Mouse (Mus musculus) forebrain, embryonic 11.5 days (tissue): ENCODE measurements around the gene Gpr107. TPM values are rescaled to one million over a fixed set of nuclear protein-coding genes. Genes with fewer than 3 reads are reported as not detected.

Source experiments
- ATAC-seq: fragments of 200-750 bp; cut with Nextera tagmentation; replicated peaks from 2 replicates; pipeline ENCODE4 v1.8.0; 2017; ENCODE audit warnings: moderate TSS enrichment; ENCODE audit not compliant: low FRiP score
- DNase-seq: peaks from one replicate; pipeline ENCODE4 v3.0.0-alpha.2; 2017; ENCODE audit warnings: low spot score
- H3K27ac ChIP-seq: fragments of 300-500 bp; sonication (generic); 2 replicates; pipeline ENCODE4 v1.5.1; 2014; ENCODE audit warnings: low read depth, low read length
- H3K27me3 ChIP-seq: fragments of 300-500 bp; sonication (generic); 2 replicates; pipeline ENCODE4 v1.6.1; 2014; ENCODE audit warnings: mild to moderate bottlenecking, low read length, mixed read lengths; ENCODE audit not compliant: control insufficient read depth, insufficient read depth
- H3K36me3 ChIP-seq: fragments of 300-500 bp; sonication (generic); 2 replicates; pipeline ENCODE4 v1.6.1; 2014; ENCODE audit warnings: mild to moderate bottlenecking, low read length, moderate library complexity, mixed read lengths; ENCODE audit not compliant: control insufficient read depth, insufficient read depth
- H3K4me1 ChIP-seq: fragments of 300-500 bp; sonication (generic); replicated peaks from 2 replicates; pipeline ENCODE4 v1.6.1; 2014; ENCODE audit warnings: low read length, mixed read lengths; ENCODE audit not compliant: control insufficient read depth, insufficient read depth
- H3K4me2 ChIP-seq: fragments of 300-500 bp; sonication (generic); 2 replicates; pipeline ENCODE4 v1.6.1; 2014; ENCODE audit warnings: low read depth, mild to moderate bottlenecking, low read length, moderate library complexity, mixed read lengths; ENCODE audit not compliant: severe bottlenecking
- H3K4me3 ChIP-seq: fragments of 300-500 bp; sonication (generic); 2 replicates; pipeline ENCODE4 v1.5.1; 2014; ENCODE audit warnings: low read depth, low read length
- H3K9ac ChIP-seq: fragments of 300-500 bp; sonication (generic); 2 replicates; pipeline ENCODE4 v1.6.1; 2014; ENCODE audit warnings: low read length
- H3K9me3 ChIP-seq: fragments of 300-500 bp; sonication (generic); 2 replicates; pipeline ENCODE4 v1.6.1; 2016; ENCODE audit warnings: low read length, mixed read lengths; ENCODE audit not compliant: control insufficient read depth
- WGBS: fragments of 180-500 bp; shearing (Covaris S2); extraction: QIAGEN DNeasy Blood & Tissue Kit; methylation state at CpG from one replicate; pipeline ENCODE4 v1.1.7; 2014; 5-methylcytosine and 5-hydroxymethylcytosine counted together
- polyA plus RNA-seq: library from polyadenylated mRNA; unstranded; fragments of >200 nt; fragmentation: Nextera tagmentation; extraction: Ambion mirVana; gene quantifications from 2 replicates; pipeline ENCODE4 v1.2.1, GENCODE M21; 2014

Gene Gpr107
- polyA plus RNA-seq, 1 experiment from 2014 or later, result 30.7 TPM

DNA sequence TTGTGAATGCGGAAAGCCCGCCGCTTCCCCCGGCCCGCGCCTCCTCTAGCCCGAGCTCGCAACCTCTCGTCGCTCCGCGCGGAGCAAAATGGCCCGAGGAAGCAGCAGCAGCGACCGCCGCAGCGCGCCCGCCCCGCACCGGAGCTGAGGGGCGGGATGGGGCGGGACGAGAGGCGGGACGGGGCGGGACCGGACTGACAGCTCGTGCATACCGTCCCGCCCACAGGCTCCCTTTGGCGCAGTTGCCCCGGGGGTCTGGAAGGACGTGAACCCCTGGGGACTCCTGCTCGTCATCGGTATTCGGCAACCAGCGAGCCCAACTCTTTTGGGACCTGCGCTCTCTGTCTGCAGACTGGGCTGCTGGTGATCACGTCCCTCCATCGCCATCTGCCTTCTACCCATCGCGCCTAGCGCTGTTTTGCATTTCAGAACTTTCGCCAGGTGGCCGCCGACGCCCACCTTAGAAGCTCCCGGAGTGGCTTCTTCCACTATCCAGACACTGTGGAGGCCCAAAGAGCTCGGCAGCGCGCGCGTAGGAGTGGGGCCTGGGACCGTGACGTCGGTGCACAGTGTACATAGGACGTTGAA is 10.2 kb upstream of the Gpr107 start, which contains the start of gene Fnbp1:
TSS of gene Fnbp1 (minus strand) at position 142 of the 588 bp plus-strand sequence.
- H3K4me3 ChIP-seq, result peak within 1 kb of the TSS; percentile 75
- peak within 1 kb of the TSS; percentile 79 for H3K9ac ChIP-seq
- WGBS, result under 1% methylated on average over 59 of the region's 59 CpGs

DNA sequence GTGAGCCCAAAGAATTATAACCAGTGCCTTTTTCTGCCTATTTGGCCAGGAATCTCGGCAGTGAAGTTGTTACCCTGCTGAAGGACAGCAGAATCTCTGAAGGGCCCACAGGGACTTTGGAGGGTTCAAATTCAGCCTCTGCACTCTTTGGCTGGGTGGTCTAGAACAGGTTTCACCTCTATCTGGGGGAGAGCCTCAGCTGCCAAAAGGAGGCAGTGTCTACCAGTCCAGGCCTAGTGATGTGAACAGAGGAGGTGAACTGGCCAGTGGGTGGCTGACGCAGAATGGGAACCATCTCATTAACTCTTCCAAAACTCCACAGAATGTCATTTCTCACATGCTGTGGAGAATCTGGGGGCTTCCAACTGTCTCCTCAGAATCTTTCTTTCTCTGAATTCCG is 9.6 kb upstream of the Gpr107 start:
- ATAC-seq, result no peak
- Histone ChIP-seq H3K9ac (peak overlapping the region; percentile 79; the same call in 1 of the 2 replicates), H3K27ac (0 out of 2 replicates have a peak overlapping the region, but pooled peaks have one; percentile 12)

More for the DNA sequence above, 10.2 kb upstream of the Gpr107 start, which contains the start of gene Fnbp1:
- DNase-seq (peak; percentile 91), ATAC-seq (peak; percentile 90)
- H3K27me3 ChIP-seq, result peaks cover 2% of the 10 kb centered on the region; the same call in 1 of the 2 replicates
- no peaks in the 10 kb centered on the region for H3K9me3 ChIP-seq
- H3K4me1 ChIP-seq, result peaks cover 5% of the 10 kb centered on the region; the same call in 1 of the 2 replicates
- H3K27ac ChIP-seq, result peak within 1 kb of the TSS; percentile 41; the same call in 1 of the 2 replicates
- H3K36me3 ChIP-seq, result no peaks in the 10 kb centered on the region
- peak within 1 kb of the TSS; percentile 73 for H3K4me2 ChIP-seq

DNA sequence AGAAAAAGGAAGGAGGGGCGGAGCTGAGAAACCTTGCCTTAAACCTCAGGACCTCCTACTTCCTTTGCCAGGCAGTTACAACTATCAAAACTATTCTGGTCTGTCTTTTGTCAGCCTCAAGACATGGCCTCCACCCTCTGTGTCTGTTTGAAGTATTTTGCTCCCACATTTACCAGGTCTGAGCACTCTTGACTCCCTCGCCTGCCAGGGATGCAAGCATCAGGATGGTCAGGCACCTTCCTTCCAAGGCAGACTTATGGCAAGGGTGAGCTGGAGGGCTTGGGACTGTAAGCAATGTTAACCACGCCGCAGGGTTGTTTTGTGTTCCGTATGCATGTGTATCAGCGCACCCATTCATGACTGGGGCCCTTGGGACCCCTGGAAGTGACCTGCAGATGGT is 8.8 kb upstream of the Gpr107 start:
- no peak overlapping the region for H3K9ac ChIP-seq
- no peaks in the 10 kb centered on the region for H3K9me3 ChIP-seq
- H3K4me3 ChIP-seq, result no peak overlapping the region
- ATAC-seq (no peak), DNase-seq (no peak)
- H3K4me1 ChIP-seq, result peaks cover 5% of the 10 kb centered on the region; the same call in 1 of the 2 replicates
- no peak overlapping the region for H3K4me2 ChIP-seq
- H3K27me3 ChIP-seq, result peaks cover 2% of the 10 kb centered on the region; the same call in 1 of the 2 replicates
- H3K36me3 ChIP-seq, result no peaks in the 10 kb centered on the region
- 81% methylated on average over 6 of the region's 6 CpGs for WGBS
- no peak overlapping the region for H3K27ac ChIP-seq

More for the DNA sequence above, 9.6 kb upstream of the Gpr107 start:
- WGBS, result 34% methylated on average over 3 of the region's 3 CpGs
- DNase-seq, result no peak
- Histone ChIP-seq H3K4me2 (peak overlapping the region; percentile 73), H3K9me3 (no peaks in the 10 kb centered on the region), H3K4me1 (peaks cover 5% of the 10 kb centered on the region; the same call in 1 of the 2 replicates), H3K36me3 (no peaks in the 10 kb centered on the region), H3K4me3 (peak overlapping the region; percentile 75), H3K27me3 (peaks cover 2% of the 10 kb centered on the region; the same call in 1 of the 2 replicates)

DNA sequence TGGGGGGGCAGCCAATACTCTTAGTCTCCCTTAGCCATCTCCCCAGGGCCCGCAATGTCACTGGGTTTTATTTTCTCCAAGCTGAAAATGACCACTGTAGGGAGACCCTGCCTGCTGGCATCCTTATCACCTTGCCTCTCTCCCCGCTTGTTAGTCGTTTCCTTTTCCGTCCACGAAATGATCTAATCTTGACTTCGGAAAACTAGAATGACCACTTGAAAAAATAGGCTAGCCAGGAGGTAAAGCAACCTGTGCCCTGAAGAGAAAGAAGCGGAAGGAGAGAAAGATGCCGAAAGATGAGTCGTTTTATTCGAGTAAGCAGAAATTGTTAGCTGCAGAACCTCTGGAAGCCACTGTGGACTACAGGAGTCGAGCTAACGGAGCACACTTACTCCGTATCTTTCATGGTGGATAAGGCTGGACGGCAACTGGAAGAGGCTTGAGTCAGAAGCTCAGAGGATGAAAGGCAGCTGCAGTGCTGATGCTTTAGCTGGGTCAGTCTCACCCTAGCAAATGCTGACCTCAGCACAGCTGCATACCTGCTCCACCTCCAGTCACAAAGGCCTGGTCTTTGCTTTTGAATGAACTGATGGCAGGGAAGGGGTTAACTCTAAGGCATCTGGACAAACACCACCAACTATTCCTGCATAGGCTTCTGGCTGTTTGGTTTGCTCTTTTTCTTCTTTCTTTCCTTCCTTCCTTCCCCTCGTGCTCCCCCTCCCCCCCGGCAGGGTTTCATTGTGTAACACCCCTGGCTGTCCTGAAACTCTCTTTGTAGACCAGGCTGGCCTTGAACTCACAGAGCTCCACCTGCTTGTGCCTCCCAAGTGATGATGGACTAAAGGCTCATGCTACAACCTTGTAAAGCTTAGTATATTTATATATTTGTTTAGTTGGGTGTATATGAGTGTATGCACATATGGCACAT is 8.1 kb upstream of the Gpr107 start:
- no peaks in the 10 kb centered on the region for H3K9me3 ChIP-seq
- no peak overlapping the region for H3K27ac ChIP-seq
- ATAC-seq, result no peak
- no peaks in the 10 kb centered on the region for H3K36me3 ChIP-seq
- no peak overlapping the region for H3K4me2 ChIP-seq
- WGBS, result 83% methylated on average over 16 of the region's 16 CpGs
- no peak overlapping the region for H3K4me3 ChIP-seq
- H3K9ac ChIP-seq, result no peak overlapping the region
- peaks cover 5% of the 10 kb centered on the region; the same call in 1 of the 2 replicates for H3K4me1 ChIP-seq
- no peak for DNase-seq
- H3K27me3 ChIP-seq, result peaks cover 2% of the 10 kb centered on the region; the same call in 1 of the 2 replicates

DNA sequence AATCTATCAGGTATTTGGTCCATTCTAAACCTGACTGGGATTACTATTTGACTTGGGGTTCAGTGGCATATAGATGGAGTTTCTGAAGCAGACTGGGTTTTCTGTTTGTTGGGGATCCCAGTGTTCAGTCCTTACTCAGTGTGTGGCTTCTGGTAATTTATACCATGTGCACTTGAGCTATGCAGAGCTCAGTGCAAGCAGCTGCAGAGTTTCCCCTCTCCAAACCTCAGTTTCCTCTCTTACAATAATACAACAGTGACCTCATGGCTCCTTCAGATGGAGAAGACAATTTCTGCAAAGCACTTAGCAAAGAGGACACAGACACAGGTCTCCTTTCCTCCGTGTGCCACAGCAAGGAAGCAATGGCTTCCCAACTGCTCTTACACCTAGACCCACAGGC is 7.2 kb upstream of the Gpr107 start:
- Histone ChIP-seq H3K27me3 (peaks cover 2% of the 10 kb centered on the region; the same call in 1 of the 2 replicates), H3K9me3 (no peaks in the 10 kb centered on the region), H3K4me3 (no peak overlapping the region), H3K36me3 (no peaks in the 10 kb centered on the region), H3K4me2 (no peak overlapping the region), H3K27ac (no peak overlapping the region), H3K4me1 (peaks cover 5% of the 10 kb centered on the region; the same call in 1 of the 2 replicates), H3K9ac (no peak overlapping the region)
- DNase-seq (no peak), ATAC-seq (no peak)
- WGBS, result 76% methylated on average over 1 of the region's 1 CpGs

DNA sequence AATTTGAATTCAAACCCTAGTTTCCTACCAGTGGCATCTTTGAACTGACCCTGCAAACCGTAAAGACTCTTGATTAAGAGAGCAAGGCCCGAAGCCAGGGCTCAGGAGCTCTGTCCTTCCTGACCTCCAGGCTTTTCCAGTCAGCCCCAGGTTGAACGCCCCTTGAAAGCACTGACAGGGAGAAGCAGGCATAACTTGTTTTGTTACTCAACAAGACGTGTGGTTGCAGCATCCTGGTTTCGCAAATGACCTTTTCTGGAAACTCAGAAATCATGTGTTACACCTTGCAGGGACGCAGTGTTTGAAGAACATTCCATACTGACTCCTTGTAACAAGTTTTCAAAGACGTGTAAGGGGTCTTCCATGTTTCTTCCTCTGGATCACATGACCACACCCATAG is 5.1 kb upstream of the Gpr107 start:
- ATAC-seq (no peak), DNase-seq (no peak)
- Histone ChIP-seq H3K36me3 (no peaks in the 10 kb centered on the region; the same call in 1 of the 2 replicates), H3K4me1 (peaks cover 2% of the 10 kb centered on the region; the same call in 1 of the 2 replicates), H3K27ac (no peak overlapping the region), H3K9me3 (no peaks in the 10 kb centered on the region), H3K4me2 (no peak overlapping the region), H3K27me3 (no peaks in the 10 kb centered on the region; the same call in 1 of the 2 replicates), H3K4me3 (no peak overlapping the region), H3K9ac (no peak overlapping the region)
- WGBS, result 85% methylated on average over 7 of the region's 7 CpGs

DNA sequence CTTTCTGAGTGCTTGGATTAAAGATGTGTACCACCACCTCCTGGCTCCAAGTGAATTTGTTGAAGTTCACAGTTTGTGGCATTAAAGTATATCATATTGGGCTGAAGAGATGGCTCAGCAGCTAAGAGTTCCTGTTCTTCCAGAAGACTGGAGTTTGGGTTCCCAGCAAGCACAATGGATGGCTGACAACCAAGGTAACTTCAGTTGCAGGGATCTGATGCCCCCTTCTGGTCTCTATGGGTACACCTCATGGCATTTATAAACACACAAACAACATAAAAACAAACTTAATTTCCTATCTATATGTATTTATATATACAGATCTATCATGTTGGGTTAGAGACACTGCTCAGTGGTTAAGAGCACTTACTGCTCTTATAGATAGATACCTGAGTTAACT is 1.4 kb upstream of the Gpr107 start:
- H3K9me3 ChIP-seq, result no peaks in the 10 kb centered on the region
- DNase-seq, result no peak
- H3K27me3 ChIP-seq, result no peaks in the 10 kb centered on the region
- no peaks in the 10 kb centered on the region; the same call in 1 of the 2 replicates for H3K36me3 ChIP-seq
- H3K9ac ChIP-seq, result no peak overlapping the region
- no peaks in the 10 kb centered on the region; the same call in 1 of the 2 replicates for H3K4me1 ChIP-seq
- H3K4me2 ChIP-seq, result no peak overlapping the region
- ATAC-seq, result no peak
- H3K4me3 ChIP-seq, result no peak overlapping the region
- H3K27ac ChIP-seq, result no peak overlapping the region

DNA sequence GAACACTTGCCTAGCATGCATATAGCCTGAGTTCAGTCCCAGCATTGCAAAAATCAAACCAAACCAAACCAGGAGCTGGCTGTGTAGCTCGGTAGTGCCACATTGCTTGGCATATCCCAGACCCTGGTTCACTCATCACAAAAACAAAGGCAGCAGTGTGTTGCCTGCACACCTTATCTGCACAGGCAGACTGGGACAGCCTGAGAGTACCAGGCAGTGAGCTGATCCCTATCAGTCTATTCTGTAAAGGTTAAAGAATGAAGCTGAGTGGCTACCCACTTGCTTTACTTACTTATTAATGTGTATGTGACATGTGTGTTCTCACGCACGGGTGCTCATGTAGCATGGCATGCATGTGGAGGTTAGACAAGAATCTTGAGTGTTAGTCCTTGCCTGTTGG is 4.7 kb downstream of the Gpr107 start:
- DNase-seq, result no peak
- ATAC-seq, result no peak
- 96% methylated on average over 3 of the region's 3 CpGs for WGBS

More for the DNA sequence above, 4.7 kb downstream of the Gpr107 start:
- H3K27me3 ChIP-seq, result no peaks in the 10 kb centered on the region
- no peak overlapping the region for H3K4me3 ChIP-seq
- H3K9ac ChIP-seq, result no peak overlapping the region
- H3K9me3 ChIP-seq, result no peaks in the 10 kb centered on the region
- no peak overlapping the region for H3K27ac ChIP-seq
- no peaks in the 10 kb centered on the region for H3K36me3 ChIP-seq
- H3K4me1 ChIP-seq, result no peaks in the 10 kb centered on the region; the same call in 1 of the 2 replicates
- H3K4me2 ChIP-seq, result no peak overlapping the region
